17 mouse cellular contexts compared by ENCODE assay signal in the genomic region with DNA sequence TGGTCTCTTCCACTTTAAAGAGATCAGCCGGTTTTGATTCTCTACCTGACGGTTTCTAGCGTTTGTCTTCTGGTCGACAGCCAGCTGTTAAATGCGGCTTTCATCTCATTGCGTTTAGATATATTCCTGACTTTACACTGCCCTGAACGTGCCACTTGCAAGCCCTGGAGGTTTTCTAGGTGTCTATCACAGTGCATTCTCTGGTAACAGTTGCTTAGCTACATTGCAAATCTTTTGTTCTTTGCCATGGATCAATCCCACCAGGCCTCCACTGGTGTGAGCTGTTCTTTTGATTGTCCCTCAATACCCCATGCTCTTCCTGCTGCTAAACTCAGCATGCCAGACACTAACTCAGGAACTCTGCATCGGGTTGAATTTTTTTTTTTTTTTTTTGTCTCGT.
DNase-seq lines count a peak whose midpoint lies in the region; ATAC-seq and TF ChIP-seq lines count a peak whose summit lies in the region.
"Had no signal": no experiment of that assay in that cellular context is flagged by ENCODE, and none has a peak within 500 bp of the region (broad histone marks: within the 10 kb centered on the region; RNA-seq: fewer than 3 reads in every experiment).

No protein-coding gene starts in this region.

- H3K9me3 ChIP-seq in intestine, embryonic 16.5 days (ENCODE audit: control insufficient read depth, low read length) = no peaks in the 10 kb centered on the region
- H3K9me3 ChIP-seq in intestine, postnatal 0 days (ENCODE audit: control insufficient read depth) = no peaks in the 10 kb centered on the region
- no peaks in the 10 kb centered on the region for H3K9me3 ChIP-seq in hindbrain, embryonic 15.5 days
- H3K9me3 ChIP-seq: liver, embryonic 15.5 days had no signal

- 0 out of 2 replicates have a peak overlapping the region, but pooled peaks have one; percentile 33 for H3K27ac ChIP-seq in intestine, embryonic 16.5 days (ENCODE audit: low read length)
- H3K27ac ChIP-seq in intestine, postnatal 0 days (ENCODE audit: low read depth, low read length) = no peak overlapping the region
- H3K27ac ChIP-seq in embryonic fibroblast, embryonic 13.5 days (ENCODE audit: insufficient read depth, low read length) = peak overlapping the region; percentile 49
- H3K27ac ChIP-seq in hindbrain, embryonic 15.5 days (replicated peaks) = peak overlapping the region; percentile 17; the same call in 1 of the 2 replicates
- no peak overlapping the region for H3K27ac ChIP-seq in cerebellum, adult 2 months (ENCODE audit: insufficient read depth, low read length)
- H3K27ac ChIP-seq: kidney, postnatal 0 days; liver, embryonic 15.5 days; neural tube, embryonic 12.5 days had no signal

- TF ChIP-seq POLR2A in embryonic fibroblast, embryonic 13.5 days (IDR thresholded peaks at IDR 0.05; ENCODE audit: low read depth, low read length) = no peak
- TF ChIP-seq POLR2A in myocyte (IDR thresholded peaks at IDR 0.05; ENCODE audit: insufficient read length, low read depth) = no peak
- TF ChIP-seq POLR2A in cerebellum, adult 2 months (IDR thresholded peaks at IDR 0.05; ENCODE audit: borderline replicate concordance, insufficient read depth, low read length) = no peak

- H3K79me2 ChIP-seq in myocyte (ENCODE audit: control insufficient read depth, insufficient read depth) = no peaks in the 10 kb centered on the region

- DNase-seq in ovary, postnatal 14 days (ENCODE audit: low spot score) = no peak
- no peak for DNase-seq in cerebellum, adult 2 months
- DNase-seq: B cell, adult 2 months; cerebellum, postnatal 14 days; heart, adult 18-20 months; left cerebral cortex, postnatal 4 days; lung, postnatal 36 days; thymus, postnatal 36 days had no signal

- ATAC-seq in intestine, embryonic 16.5 days = no peak
- ATAC-seq in intestine, postnatal 0 days = no peak
- peak; percentile 48; the same call in 1 of the 2 replicates for ATAC-seq in hindbrain, embryonic 15.5 days (ENCODE audit: low FRiP score, low read depth)
- ATAC-seq in frontal cortex, adult (ENCODE audit: low TSS enrichment) = no peak

- H3K4me1 ChIP-seq in intestine, embryonic 16.5 days (ENCODE audit: control insufficient read depth, insufficient read depth, low read length) = peaks cover 4% of the 10 kb centered on the region; the same call in 1 of the 2 replicates
- no peaks in the 10 kb centered on the region for H3K4me1 ChIP-seq in intestine, postnatal 0 days (replicated peaks; ENCODE audit: control insufficient read depth, insufficient read depth, low read length)
- peaks cover 2% of the 10 kb centered on the region; the same call in 1 of the 2 replicates for H3K4me1 ChIP-seq in embryonic fibroblast, embryonic 13.5 days (ENCODE audit: control insufficient read depth, insufficient read depth, low read length)
- 0 out of 2 replicates have a peak, but pooled peaks cover 1% of the 10 kb centered on the region for H3K4me1 ChIP-seq in hindbrain, embryonic 15.5 days (replicated peaks)
- no peaks in the 10 kb centered on the region for H3K4me1 ChIP-seq in cerebellum, adult 2 months (ENCODE audit: control insufficient read depth, insufficient read depth, low read length)
- H3K4me1 ChIP-seq: liver, embryonic 15.5 days; neural tube, embryonic 12.5 days had no signal

- H3K36me3 ChIP-seq in intestine, embryonic 16.5 days (ENCODE audit: control insufficient read depth, insufficient read depth, low read length) = no peaks in the 10 kb centered on the region
- H3K36me3 ChIP-seq in intestine, postnatal 0 days (ENCODE audit: control insufficient read depth, insufficient read depth) = no peaks in the 10 kb centered on the region
- no peaks in the 10 kb centered on the region for H3K36me3 ChIP-seq in hindbrain, embryonic 15.5 days
- H3K36me3 ChIP-seq in myocyte (ENCODE audit: control insufficient read depth, insufficient read depth) = no peaks in the 10 kb centered on the region
- H3K36me3 ChIP-seq: liver, embryonic 15.5 days; neural tube, embryonic 12.5 days had no signal

- no peak overlapping the region for H3ac ChIP-seq in myocyte (ENCODE audit: control insufficient read depth, insufficient read length)

- 34% methylated on average over 9 of the region's 9 CpGs for WGBS in intestine, embryonic 16.5 days
- 49% methylated on average over 9 of the region's 9 CpGs for WGBS in intestine, postnatal 0 days
- WGBS in hindbrain, embryonic 15.5 days = 6% methylated on average over 9 of the region's 9 CpGs
- WGBS in cerebellum, adult 2 months = 8% methylated on average over 9 of the region's 9 CpGs

- no peak for TF ChIP-seq CTCF in intestine, postnatal 0 days (IDR thresholded peaks at IDR 0.05; ENCODE audit: low read depth)
- no peak for TF ChIP-seq CTCF in embryonic fibroblast, embryonic 13.5 days (IDR thresholded peaks at IDR 0.05; ENCODE audit: borderline replicate concordance, insufficient read depth, low read length)
- no peak for TF ChIP-seq CTCF in cerebellum, adult 2 months (IDR thresholded peaks at IDR 0.05; ENCODE audit: borderline replicate concordance, insufficient read depth, low read depth, low read length)

- no peak overlapping the region for H3K4me2 ChIP-seq in intestine, embryonic 16.5 days (ENCODE audit: low read depth, low read length)
- no peak overlapping the region for H3K4me2 ChIP-seq in intestine, postnatal 0 days (replicated peaks; ENCODE audit: low read depth)
- H3K4me2 ChIP-seq in hindbrain, embryonic 15.5 days = peak overlapping the region; percentile 14; the same call in 1 of the 2 replicates
- H3K4me2 ChIP-seq in myocyte (ENCODE audit: low read depth) = peak overlapping the region; percentile 22
- H3K4me2 ChIP-seq: liver, embryonic 15.5 days; neural tube, embryonic 12.5 days had no signal

- no peak overlapping the region for H3K9ac ChIP-seq in intestine, embryonic 16.5 days (ENCODE audit: low read depth, low read length)
- H3K9ac ChIP-seq in intestine, postnatal 0 days (ENCODE audit: low read depth, low read length) = no peak overlapping the region
- H3K9ac ChIP-seq in hindbrain, embryonic 15.5 days = no peak overlapping the region
- H3K9ac ChIP-seq: liver, embryonic 15.5 days; neural tube, embryonic 12.5 days had no signal

- no peak overlapping the region for H3K4me3 ChIP-seq in intestine, embryonic 16.5 days (ENCODE audit: low read length)
- H3K4me3 ChIP-seq in intestine, postnatal 0 days (ENCODE audit: low read depth, low read length) = no peak overlapping the region
- no peak overlapping the region for H3K4me3 ChIP-seq in embryonic fibroblast, embryonic 13.5 days (ENCODE audit: insufficient read depth, low read length)
- H3K4me3 ChIP-seq in hindbrain, embryonic 15.5 days = no peak overlapping the region
- H3K4me3 ChIP-seq in myocyte = no peak overlapping the region
- H3K4me3 ChIP-seq in cerebellum, adult 2 months (replicated peaks; ENCODE audit: insufficient read depth, low read depth, low read length) = no peak overlapping the region
- H3K4me3 ChIP-seq: liver, embryonic 15.5 days; neural tube, embryonic 12.5 days had no signal

- no peaks in the 10 kb centered on the region for H3K27me3 ChIP-seq in intestine, embryonic 16.5 days (replicated peaks; ENCODE audit: control insufficient read depth, insufficient read depth, low read length)
- no peaks in the 10 kb centered on the region for H3K27me3 ChIP-seq in intestine, postnatal 0 days (replicated peaks; ENCODE audit: control insufficient read depth, insufficient read depth, low read length)
- H3K27me3 ChIP-seq in hindbrain, embryonic 15.5 days = no peaks in the 10 kb centered on the region
- H3K27me3 ChIP-seq in myocyte (ENCODE audit: control insufficient read depth, insufficient read depth, insufficient read length) = no peaks in the 10 kb centered on the region
- no peaks in the 10 kb centered on the region; the same call in 1 of the 2 replicates for H3K27me3 ChIP-seq in cerebellum, adult 2 months (ENCODE audit: control insufficient read depth, insufficient read depth, low read length)
- H3K27me3 ChIP-seq: liver, embryonic 15.5 days; neural tube, embryonic 12.5 days had no signal

TF ChIP-seq in myocyte, 11 proteins besides CTCF, POLR2A, EP300 and RAD21:
- no peak for TF ChIP-seq USF1 (IDR thresholded peaks at IDR 0.05; ENCODE audit: low read depth)
- TF ChIP-seq REST (IDR thresholded peaks at IDR 0.05; ENCODE audit: insufficient read depth, insufficient read length) = no peak
- no peak for TF ChIP-seq SRF (IDR thresholded peaks at IDR 0.05; ENCODE audit: control insufficient read depth, insufficient read length, low read depth)
- TF ChIP-seq CEBPB (IDR thresholded peaks at IDR 0.05; ENCODE audit: insufficient read depth, poor library complexity, severe bottlenecking) = no peak
- TF ChIP-seq TCF3 (IDR thresholded peaks at IDR 0.05; ENCODE audit: insufficient read length, low read depth) = no peak
- TF ChIP-seq MYOD1 (IDR thresholded peaks at IDR 0.05; ENCODE audit: control insufficient read depth in 1 of 3, insufficient read length in 2 of 3, low read depth in 2 of 3) = no peak
- no peak for TF ChIP-seq TCF12 (IDR thresholded peaks at IDR 0.05; ENCODE audit: insufficient read depth, poor library complexity, severe bottlenecking)
- no peak for TF ChIP-seq MAX (IDR thresholded peaks at IDR 0.05; ENCODE audit: low read depth)
- no peak for TF ChIP-seq E2F4 (IDR thresholded peaks at IDR 0.05; ENCODE audit: insufficient read depth)
- TF ChIP-seq MYOG (IDR thresholded peaks at IDR 0.05; ENCODE audit: control insufficient read depth in 1 of 3, insufficient read depth in 1 of 3, insufficient read length in 2 of 3, low read depth in 2 of 3) = no peak
- TF ChIP-seq POLR2AphosphoS2 (IDR thresholded peaks at IDR 0.05; ENCODE audit: insufficient read length, low read depth) = no peak

Comparison
In these comparisons a context has a peak if more than half of its experiments do, and no peak if none do; other contexts are left out.
1. H3K27ac ChIP-seq: peak in intestine, embryonic 16.5 days (single experiment), embryonic fibroblast, embryonic 13.5 days (single experiment) and hindbrain, embryonic 15.5 days (single experiment); none in intestine, postnatal 0 days (single experiment) and cerebellum, adult 2 months (single experiment).
2. H3K4me2 ChIP-seq: peak in hindbrain, embryonic 15.5 days (single experiment) and myocyte (single experiment); none in intestine, embryonic 16.5 days (single experiment) and intestine, postnatal 0 days (single experiment).